Mouse (Mus musculus) forebrain, embryonic 16.5 days (tissue): ENCODE measurements around the gene Dph1. TPM values are rescaled to one million over a fixed set of nuclear protein-coding genes. Genes with fewer than 3 reads are reported as not detected.
"Not testable (repeated sequence)": the region's sequence is repeated elsewhere in the genome, so short reads cannot be mapped to it uniquely, and the experiment has no call there.

ENCODE experiments used
- ATAC-seq: fragments of 200-750 bp; cut with Nextera tagmentation; 2 replicates; pipeline ENCODE4 v1.8.0; 2017; ENCODE audit warnings: mild to moderate bottlenecking, moderate library complexity
- H3K27ac ChIP-seq: fragments of 300-500 bp; sonication (generic); 2 replicates; pipeline ENCODE4 v1.5.1; 2014; ENCODE audit warnings: low read length, control low read depth
- H3K27me3 ChIP-seq: fragments of 300-500 bp; sonication (generic); replicated peaks from 2 replicates; pipeline ENCODE4 v1.6.1; 2014; ENCODE audit warnings: low read length; ENCODE audit not compliant: control insufficient read depth, insufficient read depth
- H3K36me3 ChIP-seq: fragments of 300-500 bp; sonication (generic); 2 replicates; pipeline ENCODE4 v1.6.1; 2014; ENCODE audit not compliant: control insufficient read depth, insufficient read depth
- H3K4me1 ChIP-seq: fragments of 300-500 bp; sonication (generic); replicated peaks from 2 replicates; pipeline ENCODE4 v1.6.1; 2014; ENCODE audit warnings: low read length; ENCODE audit not compliant: control insufficient read depth, insufficient read depth
- H3K4me2 ChIP-seq: fragments of 300-500 bp; sonication (generic); 2 replicates; pipeline ENCODE4 v1.6.1; 2014; ENCODE audit warnings: mild to moderate bottlenecking, low read length, control low read depth
- H3K4me3 ChIP-seq: fragments of 300-500 bp; sonication (generic); replicated peaks from 2 replicates; pipeline ENCODE4 v1.5.1; 2014; ENCODE audit warnings: mild to moderate bottlenecking, low read length, control low read depth
- H3K9ac ChIP-seq: fragments of 300-500 bp; sonication (generic); replicated peaks from 2 replicates; pipeline ENCODE4 v1.6.1; 2014; ENCODE audit warnings: low read depth, low read length, control low read depth
- H3K9me3 ChIP-seq: fragments of 300-500 bp; sonication (generic); 2 replicates; pipeline ENCODE4 v1.6.1; 2016; ENCODE audit warnings: low read length; ENCODE audit not compliant: control insufficient read depth
- WGBS: fragments of 180-500 bp; shearing (Covaris S2); extraction: QIAGEN DNeasy Blood & Tissue Kit; methylation state at CpG from one replicate; pipeline ENCODE4 v1.1.7; 2014; 5-methylcytosine and 5-hydroxymethylcytosine counted together
- polyA plus RNA-seq: library from polyadenylated mRNA; unstranded; fragments of >200 nt; fragmentation: Nextera tagmentation; extraction: Ambion mirVana; gene quantifications from 2 replicates; pipeline ENCODE4 v1.2.1, GENCODE M21; 2015

The Dph1 gene
- polyA plus RNA-seq, 1 experiment from 2014 or later = 16.1 TPM

- 0 out of 2 replicates have a peak, but pooled peaks cover 4% of the 10 kb centered on the region for H3K36me3 ChIP-seq
- H3K4me2 ChIP-seq = no peak overlapping the region
- no peaks in the 10 kb centered on the region for H3K27me3 ChIP-seq
- peaks cover 14% of the 10 kb centered on the region for H3K4me1 ChIP-seq
- H3K27ac ChIP-seq = peak overlapping the region; percentile 23; the same call in 1 of the 2 replicates
- H3K9ac ChIP-seq = no peak overlapping the region
- 89% methylated on average over 5 of the region's 5 CpGs for WGBS
- ATAC-seq = no peak
- no peaks in the 10 kb centered on the region for H3K9me3 ChIP-seq
- H3K4me3 ChIP-seq = no peak overlapping the region
Observed at GRCm38 (mm10) chr11:75184573-75184972, 6.5 kb downstream of the Dph1 start.

GRCm38 (mm10) chr11:75183917-75184570, 7.0 kb downstream of the Dph1 start:
- Histone ChIP-seq H3K9me3 (no peaks in the 10 kb centered on the region), H3K9ac (no peak overlapping the region), H3K27me3 (no peaks in the 10 kb centered on the region), H3K4me2 (no peak overlapping the region), H3K4me1 (peaks cover 12% of the 10 kb centered on the region), H3K27ac (no peak overlapping the region), H3K36me3 (0 out of 2 replicates have a peak, but pooled peaks cover 4% of the 10 kb centered on the region), H3K4me3 (no peak overlapping the region)
- ATAC-seq = no peak
- WGBS = 81% methylated on average over 2 of the region's 2 CpGs

GRCm38 (mm10) chr11:75178672-75179208, 12.3 kb downstream of the Dph1 start, which contains the start of gene Ovca2:
Gene Ovca2 (minus strand): TSS chr11:75178835.
- H3K9ac ChIP-seq = peak within 1 kb of the TSS; percentile 56
- WGBS = 0% methylated on average over 33 of the region's 33 CpGs

GRCm38 (mm10) chr11:75178011-75178410, 13.0 kb downstream of the Dph1 start:
- H3K4me1 ChIP-seq = peaks cover 19% of the 10 kb centered on the region
- peak overlapping the region; percentile 59 for H3K4me3 ChIP-seq
- H3K27ac ChIP-seq = no peak overlapping the region; the same call in 1 of the 2 replicates
- H3K27me3 ChIP-seq = no peaks in the 10 kb centered on the region
- H3K4me2 ChIP-seq = peak overlapping the region; percentile 80
- no peaks in the 10 kb centered on the region for H3K9me3 ChIP-seq
- H3K9ac ChIP-seq = peak overlapping the region; percentile 56
- ATAC-seq = no peak
- peaks cover 4% of the 10 kb centered on the region; the same call in 1 of the 2 replicates for H3K36me3 ChIP-seq
- WGBS = 61% methylated on average over 12 of the region's 12 CpGs

More at GRCm38 (mm10) chr11:75178672-75179208, 12.3 kb downstream of the Dph1 start, which contains the start of gene Ovca2:
- Histone ChIP-seq H3K4me1 (peaks cover 17% of the 10 kb centered on the region), H3K27ac (peak within 1 kb of the TSS; percentile 89), H3K27me3 (no peaks in the 10 kb centered on the region), H3K4me3 (peak within 1 kb of the TSS; percentile 59), H3K4me2 (peak within 1 kb of the TSS; percentile 80), H3K9me3 (no peaks in the 10 kb centered on the region), H3K36me3 (peaks cover 6% of the 10 kb centered on the region; the same call in 1 of the 2 replicates)
- peak; percentile 97 for ATAC-seq

- H3K36me3 ChIP-seq, H3K9ac ChIP-seq, H3K4me2 ChIP-seq, H3K27me3 ChIP-seq, H3K27ac ChIP-seq, H3K9me3 ChIP-seq, H3K4me3 ChIP-seq, ATAC-seq: not testable (repeated sequence)
- WGBS = 72% methylated on average over 6 of the region's 6 CpGs
- peaks cover 37% of the 10 kb centered on the region for H3K4me1 ChIP-seq
Observed at GRCm38 (mm10) chr11:75174574-75174973, 16.5 kb downstream of the Dph1 start.

- 4% methylated on average over 15 of the region's 15 CpGs for WGBS
- Histone ChIP-seq H3K36me3 (peaks cover 2% of the 10 kb centered on the region; the same call in 1 of the 2 replicates), H3K4me1 (peaks cover 42% of the 10 kb centered on the region), H3K9ac (peak overlapping the region; percentile 70), H3K27me3 (peaks cover 16% of the 10 kb centered on the region), H3K4me3 (peak overlapping the region; percentile 64), H3K27ac (peak overlapping the region; percentile 29), H3K4me2 (peak overlapping the region; percentile 77), H3K9me3 (no peaks in the 10 kb centered on the region)
- ATAC-seq = no peak
Observed at GRCm38 (mm10) chr11:75173799-75174165, 17.3 kb downstream of the Dph1 start.

- Histone ChIP-seq H3K4me1 (peaks cover 47% of the 10 kb centered on the region), H3K36me3 (peaks cover 2% of the 10 kb centered on the region; the same call in 1 of the 2 replicates), H3K27ac (peak overlapping the region; percentile 29), H3K4me2 (peak overlapping the region; percentile 77), H3K27me3 (peaks cover 21% of the 10 kb centered on the region), H3K9ac (peak overlapping the region; percentile 70), H3K9me3 (no peaks in the 10 kb centered on the region), H3K4me3 (peak overlapping the region; percentile 64)
- WGBS = under 1% methylated on average over 55 of the region's 71 CpGs
- ATAC-seq = peak; percentile 54
Observed at GRCm38 (mm10) chr11:75173095-75173798, 17.8 kb downstream of the Dph1 start.

- Histone ChIP-seq H3K4me2 (peak overlapping the region; percentile 77), H3K4me3 (peak overlapping the region; percentile 64), H3K9me3 (no peaks in the 10 kb centered on the region), H3K4me1 (peaks cover 44% of the 10 kb centered on the region), H3K27ac (no peak overlapping the region), H3K9ac (peak overlapping the region; percentile 70), H3K36me3 (peaks cover 2% of the 10 kb centered on the region; the same call in 1 of the 2 replicates), H3K27me3 (peaks cover 27% of the 10 kb centered on the region)
- peak; percentile 7 for ATAC-seq
- under 1% methylated on average over 73 of the region's 75 CpGs for WGBS
Observed at GRCm38 (mm10) chr11:75172151-75173094, 18.6 kb downstream of the Dph1 start.
